Mouse (Mus musculus): Measurements from ENCODE around the gene Ppp1r27.

Gene Ppp1r27

GRCm38 (mm10) chr11:120515611-120516010 lies 35.3 kb downstream of the Ppp1r27 start:
- in situ Hi-C loops (cut with MboI, MseI), result no loop called here

DNA sequence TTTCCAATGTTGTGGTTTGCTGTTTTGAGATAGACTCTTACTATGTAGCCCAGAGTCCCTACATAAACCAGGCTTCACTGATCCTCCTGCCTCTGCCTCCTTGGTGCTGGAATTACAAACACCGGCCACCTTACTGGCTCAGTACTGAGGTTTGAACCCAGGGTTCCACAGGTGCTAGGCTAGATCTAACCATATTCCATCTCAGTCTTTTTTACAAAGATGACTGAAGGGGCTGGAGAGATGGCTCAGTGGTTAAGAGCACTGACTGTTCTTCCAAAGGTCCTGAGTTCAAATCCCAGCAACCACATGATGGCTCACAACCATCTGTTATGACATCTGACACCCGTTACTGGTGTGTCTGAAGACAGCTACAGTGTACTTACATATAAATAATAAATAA lies 36.7 kb downstream of the Ppp1r27 start:
- in situ Hi-C loops (cut with MboI, MseI), result loop anchor here (5.0 kb wide), 1 partner anchor 48 kb away; no protein-coding TSS in a partner anchor

GRCm38 (mm10) chr11:120512790-120513453 lies 38.0 kb downstream of the Ppp1r27 start:
- in situ Hi-C loops (cut with MboI, MseI), result loop anchor here (5.0 kb wide), 1 partner anchor 49 kb away; no protein-coding TSS in a partner anchor

DNA sequence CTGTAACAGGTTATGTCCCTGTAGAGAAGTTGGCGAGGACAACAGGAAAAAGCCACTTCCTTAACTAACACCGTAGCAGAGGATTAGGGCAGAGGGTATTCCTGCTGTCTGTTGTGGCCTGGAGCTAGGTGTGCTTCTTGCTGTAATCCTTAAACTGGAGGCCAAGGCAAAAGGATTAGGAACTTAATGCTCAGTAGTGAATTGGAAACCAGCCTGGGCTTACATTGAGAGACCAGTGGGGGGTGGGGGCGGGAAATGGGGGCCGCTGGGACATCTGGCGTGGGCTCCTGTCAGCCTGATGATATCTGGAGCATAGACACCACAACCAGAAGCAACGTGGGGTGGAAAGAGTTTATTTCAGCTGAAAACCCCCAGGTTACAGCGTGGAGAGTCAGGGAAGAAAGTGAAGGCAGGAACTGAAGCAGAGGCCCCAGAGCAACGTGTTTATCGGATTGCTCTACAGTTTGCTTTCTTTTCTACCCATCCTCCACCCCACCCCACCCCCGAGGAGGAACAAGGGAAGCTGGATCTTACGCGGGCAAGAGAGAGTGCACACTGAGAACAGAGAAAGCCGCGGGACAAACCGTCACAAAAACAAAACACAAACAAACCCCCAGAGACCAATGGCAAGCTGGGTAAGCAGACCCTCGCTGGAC lies 40.4 kb downstream of the Ppp1r27 start:
- in situ Hi-C loops (cut with MboI, MseI), result loop anchor here (5.0 kb wide), 1 partner anchor 52 kb away; no protein-coding TSS in a partner anchor

GRCm38 (mm10) chr11:120509940-120510339 lies 41.0 kb downstream of the Ppp1r27 start:
- in situ Hi-C loops (cut with MboI, MseI), result loop anchor here (5.0 kb wide), 1 partner anchor 52 kb away; no protein-coding TSS in a partner anchor

DNA sequence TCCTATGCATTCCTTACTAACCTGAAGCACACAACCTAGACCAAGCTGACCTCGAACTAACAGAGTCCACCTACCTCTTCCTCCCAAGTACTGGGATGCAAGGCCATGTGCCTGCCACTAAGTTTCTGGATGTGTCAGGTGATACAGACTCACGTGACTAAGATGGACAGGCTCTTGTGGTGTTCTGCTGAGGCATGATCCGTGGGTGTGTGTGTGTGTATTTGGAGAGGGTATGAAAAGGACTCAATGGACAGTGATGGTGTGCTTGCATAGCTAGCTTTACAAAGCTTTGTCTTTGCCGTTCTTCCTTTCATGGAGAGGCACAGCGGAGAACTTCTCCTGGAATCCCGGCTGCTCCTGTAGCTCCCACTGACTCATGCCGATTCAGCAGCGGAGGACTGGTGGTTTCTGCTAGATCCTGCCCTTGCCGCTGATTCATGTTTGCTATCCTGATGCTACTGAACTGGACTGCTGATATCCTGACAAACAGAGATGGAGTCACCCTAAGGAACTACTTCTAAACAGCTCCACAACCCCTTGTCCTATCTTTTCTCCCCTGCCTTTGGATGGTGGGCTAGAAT lies 42.6 kb downstream of the Ppp1r27 start:
- in situ Hi-C loops (cut with MboI, MseI), result no loop called here

DNA sequence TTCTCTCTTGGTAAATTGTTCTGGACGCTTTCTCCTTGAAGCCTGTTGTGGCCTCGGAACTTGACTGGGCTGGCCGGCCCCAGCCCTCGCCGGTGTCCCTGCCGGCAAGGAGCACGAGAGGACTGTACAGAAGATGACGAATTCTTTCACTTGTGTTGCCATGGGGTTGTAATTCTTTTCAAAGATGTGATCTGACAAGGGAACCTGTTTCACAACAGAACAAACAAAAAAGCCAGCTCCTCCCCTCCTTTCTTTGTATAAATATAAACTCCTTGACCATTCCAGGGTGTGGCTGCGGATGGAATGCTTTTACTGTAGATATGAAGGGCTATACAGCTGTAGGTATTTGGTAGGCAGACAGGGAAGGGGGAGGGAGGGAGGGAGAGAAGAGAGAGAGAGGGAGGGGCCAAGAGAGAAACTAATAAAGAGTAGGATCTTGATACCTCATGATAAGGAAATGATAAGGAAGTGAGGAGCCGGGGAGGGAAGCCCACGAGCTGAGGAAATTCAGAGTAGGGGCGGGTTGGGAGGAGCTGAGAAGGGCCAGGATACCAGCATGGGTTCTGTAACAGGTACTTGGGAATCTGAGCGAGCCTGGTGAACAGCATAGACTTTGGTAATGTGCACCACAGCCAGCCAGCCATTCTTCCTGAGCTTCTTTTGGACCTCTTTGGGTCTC lies 43.2 kb downstream of the Ppp1r27 start:
- in situ Hi-C loops (cut with MboI, MseI), result no loop called here

- in situ Hi-C loops (cut with MboI, MseI), result no loop called here
Observed at GRCm38 (mm10) chr11:120506899-120507298, 44.0 kb downstream of the Ppp1r27 start.

DNA sequence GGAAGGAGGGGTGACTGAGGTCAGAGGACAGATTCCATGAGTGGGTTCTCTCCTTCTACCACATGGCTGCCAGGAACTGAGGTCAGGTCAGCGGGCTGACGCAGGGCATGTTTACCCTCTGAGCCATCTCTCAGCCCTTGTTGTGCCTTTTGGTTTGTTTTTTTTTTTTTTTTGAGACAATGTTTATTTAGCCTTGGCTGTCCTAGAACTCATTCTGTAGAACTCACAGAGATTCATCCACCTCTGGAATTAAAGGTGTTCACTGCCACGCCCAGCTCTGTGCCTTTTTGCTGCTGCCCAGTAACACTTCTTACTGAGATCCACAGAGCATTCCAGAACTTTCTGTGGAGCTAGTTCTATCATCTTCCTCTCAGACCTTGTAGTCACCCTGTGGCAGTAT lies 45.3 kb downstream of the Ppp1r27 start:
- in situ Hi-C loops (cut with MboI, MseI), result no loop called here

- in situ Hi-C loops (cut with MboI, MseI), result no loop called here
Observed at GRCm38 (mm10) chr11:120501701-120502100, 49.2 kb downstream of the Ppp1r27 start.

- in situ Hi-C loops (cut with MboI, MseI), result no loop called here
Observed at GRCm38 (mm10) chr11:120501018-120501417, 49.9 kb downstream of the Ppp1r27 start.

GRCm38 (mm10) chr11:120500357-120500756 lies 50.6 kb downstream of the Ppp1r27 start:
- in situ Hi-C loops (cut with MboI, MseI), result no loop called here
